Mouse (Mus musculus): ENCODE measurements around the gene Abhd12.

- no peak for TF ChIP-seq TAL1 (IDR thresholded peaks at IDR 0.05; ENCODE audit: low read length)
- no peak for TF ChIP-seq GATA1 (IDR thresholded peaks at IDR 0.05; ENCODE audit: low read length)
These were observed 95.7 kb downstream of the Abhd12 start for GRCm38 (mm10) chr2:150808812-150809211.
